8 mouse cellular contexts compared by ENCODE assay signal in the genomic region with DNA sequence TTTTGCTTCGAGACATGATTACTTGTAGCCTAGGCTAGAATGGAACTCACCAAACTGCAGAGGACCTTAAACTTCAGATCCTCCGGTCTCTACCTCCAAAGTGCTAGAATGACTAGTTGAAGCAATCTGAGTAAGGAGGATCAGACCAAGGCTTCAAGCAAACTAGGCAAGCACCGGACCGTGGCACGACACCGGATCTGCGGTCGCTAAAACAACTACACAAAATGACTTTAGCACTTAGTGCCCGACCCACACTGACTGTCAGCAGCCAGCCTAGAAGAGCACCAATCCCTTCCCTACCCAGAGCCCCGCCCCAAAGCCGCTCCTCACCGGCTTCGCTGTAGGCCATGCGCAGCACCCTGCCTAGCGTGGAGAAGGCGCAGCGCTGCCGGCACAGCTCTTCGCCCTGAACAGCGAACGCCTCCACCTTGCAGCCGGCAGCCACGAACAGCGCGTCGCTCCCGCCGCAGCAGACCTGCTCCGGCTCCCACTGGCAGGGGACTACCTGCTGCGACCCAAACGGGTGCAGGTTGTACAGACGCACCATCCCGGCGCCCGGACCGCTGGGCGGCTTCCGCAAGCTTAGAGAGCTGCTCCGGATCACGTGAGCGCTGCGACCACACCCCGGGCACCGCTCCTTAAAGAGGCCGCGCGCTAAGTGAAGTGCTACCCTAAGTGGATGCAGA. TPM values are rescaled to one million over a fixed set of nuclear protein-coding genes. Genes with fewer than 3 reads are reported as not detected.
DNase-seq lines count a peak whose midpoint lies in the region; ATAC-seq and TF ChIP-seq lines count a peak whose summit lies in the region.

Gene Hps3, minus strand, starts transcription at position 597 of the 686 bp plus-strand sequence.

- H3K79me3 ChIP-seq in C2C12 (ENCODE audit: low read depth) = peaks cover 17% of the 10 kb centered on the region

- H3K27me3 ChIP-seq in C2C12 (ENCODE audit: control insufficient read depth, insufficient read depth, insufficient read length) = no peaks in the 10 kb centered on the region
- no peaks in the 10 kb centered on the region for H3K27me3 ChIP-seq in erythroblast, embryonic 14.5 days (ENCODE audit: control insufficient read depth)
- no peaks in the 10 kb centered on the region for H3K27me3 ChIP-seq in heart, embryonic 12.5 days (replicated peaks)
- no peaks in the 10 kb centered on the region for H3K27me3 ChIP-seq in liver, embryonic 12.5 days (replicated peaks)
- H3K27me3 ChIP-seq in stomach, embryonic 15.5 days (replicated peaks) = no peaks in the 10 kb centered on the region

- peaks cover 22% of the 10 kb centered on the region for H3K79me2 ChIP-seq in C2C12 (ENCODE audit: control insufficient read depth, insufficient read depth)

- TF ChIP-seq POLR2A in brain, embryonic 14.5 days (IDR thresholded peaks at IDR 0.05; ENCODE audit: borderline replicate concordance, extremely low read depth, insufficient read depth, insufficient read length, poor library complexity, severe bottlenecking) = peak; percentile 62; the same call in 1 of the 2 replicates

- peak; percentile 99 for ATAC-seq in heart, embryonic 12.5 days (ENCODE audit: insufficient number of reproducible peaks, low FRiP score)
- peak; percentile 100 for ATAC-seq in liver, embryonic 12.5 days
- peak; percentile 99 for ATAC-seq in stomach, embryonic 15.5 days (ENCODE audit: insufficient read depth, low FRiP score, low read depth)

- peak within 1 kb of the TSS; percentile 50 for H3K4me3 ChIP-seq in C2C12 (ENCODE audit: insufficient read depth, poor library complexity, severe bottlenecking)
- peak within 1 kb of the TSS; percentile 85 for H3K4me3 ChIP-seq in erythroblast, embryonic 14.5 days (replicated peaks)
- H3K4me3 ChIP-seq in heart, embryonic 12.5 days = peak within 1 kb of the TSS; percentile 90
- H3K4me3 ChIP-seq in liver, embryonic 12.5 days = peak within 1 kb of the TSS; percentile 68
- peak within 1 kb of the TSS; percentile 76 for H3K4me3 ChIP-seq in stomach, embryonic 15.5 days (replicated peaks)

- WGBS in heart, embryonic 12.5 days = under 1% methylated on average over 47 of the region's 47 CpGs
- under 1% methylated on average over 47 of the region's 47 CpGs for WGBS in liver, embryonic 12.5 days (ENCODE audit: insufficient replicate concordance)
- under 1% methylated on average over 47 of the region's 47 CpGs for WGBS in stomach, embryonic 15.5 days

- no peak for TF ChIP-seq CTCF in C2C12 (IDR thresholded peaks at IDR 0.05; ENCODE audit: control insufficient read depth, insufficient read depth, insufficient read length)
- no peak for TF ChIP-seq CTCF in brain, embryonic 14.5 days (IDR thresholded peaks at IDR 0.05; ENCODE audit: borderline replicate concordance, extremely low read depth, insufficient read depth, insufficient read length)

- H3K9me3 ChIP-seq in erythroblast, embryonic 14.5 days (ENCODE audit: control insufficient read depth, low read length) = no peaks in the 10 kb centered on the region
- 0 out of 2 replicates have a peak, but pooled peaks cover 7% of the 10 kb centered on the region for H3K9me3 ChIP-seq in heart, embryonic 12.5 days (replicated peaks)
- H3K9me3 ChIP-seq in liver, embryonic 12.5 days (replicated peaks) = no peaks in the 10 kb centered on the region
- no peaks in the 10 kb centered on the region for H3K9me3 ChIP-seq in stomach, embryonic 15.5 days

- peak within 1 kb of the TSS; percentile 67 for H3K27ac ChIP-seq in heart, embryonic 12.5 days (ENCODE audit: poor library complexity, severe bottlenecking)
- peak within 1 kb of the TSS; percentile 68 for H3K27ac ChIP-seq in liver, embryonic 12.5 days
- peak within 1 kb of the TSS; percentile 75; the same call in 1 of the 2 replicates for H3K27ac ChIP-seq in stomach, embryonic 15.5 days

- H3K4me1 ChIP-seq in erythroblast, embryonic 14.5 days (ENCODE audit: control insufficient read depth) = peaks cover 20% of the 10 kb centered on the region
- peaks cover 12% of the 10 kb centered on the region for H3K4me1 ChIP-seq in heart, embryonic 12.5 days (replicated peaks)
- peaks cover 19% of the 10 kb centered on the region for H3K4me1 ChIP-seq in liver, embryonic 12.5 days
- peaks cover 3% of the 10 kb centered on the region; the same call in 1 of the 2 replicates for H3K4me1 ChIP-seq in stomach, embryonic 15.5 days

- peaks cover 8% of the 10 kb centered on the region for H3K36me3 ChIP-seq in C2C12 (ENCODE audit: control insufficient read depth, insufficient read depth)
- no peaks in the 10 kb centered on the region; the same call in 1 of the 2 replicates for H3K36me3 ChIP-seq in erythroblast, embryonic 14.5 days (ENCODE audit: control insufficient read depth)
- H3K36me3 ChIP-seq in heart, embryonic 12.5 days = peaks cover 7% of the 10 kb centered on the region; the same call in 1 of the 2 replicates
- H3K36me3 ChIP-seq in liver, embryonic 12.5 days = peaks cover 3% of the 10 kb centered on the region; the same call in 1 of the 2 replicates
- H3K36me3 ChIP-seq in stomach, embryonic 15.5 days = no peaks in the 10 kb centered on the region

- peak within 1 kb of the TSS; percentile 82 for H3K9ac ChIP-seq in heart, embryonic 12.5 days
- peak within 1 kb of the TSS; percentile 62 for H3K9ac ChIP-seq in liver, embryonic 12.5 days
- peak within 1 kb of the TSS; percentile 33; the same call in 1 of the 2 replicates for H3K9ac ChIP-seq in stomach, embryonic 15.5 days

- H3ac ChIP-seq in C2C12 (ENCODE audit: control insufficient read depth, insufficient read length, low read depth) = peak within 1 kb of the TSS; percentile 71

- DNase-seq in brain, embryonic 14.5 days (ENCODE audit: low read depth) = peak; percentile 96
- peak; percentile 92 for DNase-seq in kidney, postnatal 10 days
- peak; percentile 80 to 87 for DNase-seq in natural killer cell, adult 2 months (ENCODE audit: low spot score in 2 of 2)

- peak within 1 kb of the TSS; percentile 86 for H3K4me2 ChIP-seq in heart, embryonic 12.5 days
- peak within 1 kb of the TSS; percentile 86 for H3K4me2 ChIP-seq in liver, embryonic 12.5 days
- H3K4me2 ChIP-seq in stomach, embryonic 15.5 days = peak within 1 kb of the TSS; percentile 75

TF ChIP-seq in C2C12, 6 proteins besides CTCF, POLR2A, EP300 and RAD21:
- TF ChIP-seq USF1 (IDR thresholded peaks at IDR 0.05; ENCODE audit: low read depth) (peak; percentile 98), MAX (IDR thresholded peaks at IDR 0.05) (peak; percentile 38), MYOD1 (IDR thresholded peaks at IDR 0.05; ENCODE audit: control insufficient read depth, insufficient read length, low read depth) (no peak), FOSL1 (IDR thresholded peaks at IDR 0.05; ENCODE audit: insufficient read depth, low read length, poor library complexity, severe bottlenecking) (no peak), CEBPB (IDR thresholded peaks at IDR 0.05; ENCODE audit: low read depth) (no peak), MYOG (IDR thresholded peaks at IDR 0.05; ENCODE audit: control insufficient read depth, extremely low read depth, insufficient read length) (no peak)

RNA-seq across cellular contexts. Expression of gene Hps3, which starts in this region (rescaled TPM):
- polyA plus RNA-seq in C2C12 (2012; fragmentation: generic; extraction: Trizol) = 3.5 TPM
- 14.6 and 16.4 TPM in 2 replicates for polyA plus RNA-seq in brain, embryonic 14.5 days (2012; rRNA removed)
- polyA plus RNA-seq in erythroblast, embryonic 14.5 days (2012) = 0.10 and 0.18 TPM in 2 replicates
- polyA plus RNA-seq in heart, embryonic 12.5 days (2016; fragmentation: Nextera tagmentation; extraction: Ambion mirVana) = 11.4 and 12.6 TPM in 2 replicates
- polyA plus RNA-seq in liver, embryonic 12.5 days (2016; fragmentation: Nextera tagmentation; extraction: Ambion mirVana) = 9.0 and 9.1 TPM in 2 replicates
- 8.9 and 9.5 TPM in 2 replicates for polyA plus RNA-seq in stomach, embryonic 15.5 days (2015; fragmentation: Nextera tagmentation; extraction: Ambion mirVana)

Comparison
In these comparisons a context has a peak if more than half of its experiments do, and no peak if none do; other contexts are left out.
1. Peak in every context shown above with its lines: DNase-seq, ATAC-seq, H3K4me3 ChIP-seq and H3K27ac ChIP-seq.